Mouse (Mus musculus) olfactory bulb, adult 2 months (tissue): ENCODE results near the gene Ttc28.

Experiments
- CTCF ChIP-seq: fragments of 200-500 bp; IDR thresholded peaks from 2 replicates; pipeline ENCODE4 v1.5.1; 2012; ENCODE audit warnings: low read depth, mild to moderate bottlenecking, low read length, moderate library complexity; ENCODE audit not compliant: insufficient read depth
- POLR2A ChIP-seq: fragments of 200-500 bp; IDR thresholded peaks from 2 replicates; pipeline ENCODE4 v1.6.1; 2012; ENCODE audit warnings: mild to moderate bottlenecking, low read depth, low read length, moderate library complexity; ENCODE audit not compliant: insufficient read depth

- no peak for TF ChIP-seq CTCF
- no peak for TF ChIP-seq POLR2A
Measured at GRCm38 (mm10) chr5:111161146-111161930, 281.7 kb downstream of the Ttc28 start.
